Mouse (Mus musculus): ENCODE data around the gene Mnt.

The Mnt gene

DNA sequence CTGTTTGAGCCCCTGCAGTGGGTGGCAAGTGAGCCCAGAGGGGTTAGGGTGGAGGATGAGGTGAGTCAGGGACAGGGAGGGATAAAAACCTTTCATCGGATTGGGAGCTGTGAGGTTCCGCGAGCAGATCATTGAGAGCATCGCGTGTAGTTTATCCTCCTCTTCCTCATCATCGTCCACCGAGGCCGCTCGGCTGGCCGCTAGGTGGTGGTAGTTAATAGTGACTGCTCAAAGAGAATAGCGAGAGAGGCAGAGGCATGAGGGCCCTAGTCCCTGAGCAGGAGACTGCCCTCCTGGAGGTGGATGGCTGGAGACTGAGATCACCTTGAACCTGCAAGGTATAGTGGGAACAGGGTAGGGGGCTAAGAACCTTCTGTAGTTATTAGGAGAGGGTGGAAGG lies 32.8 kb downstream of the Mnt start:
- no peak for TF ChIP-seq GATA4 (IDR thresholded peaks at IDR 0.05; ENCODE audit: insufficient replicate concordance, low read length)

DNA sequence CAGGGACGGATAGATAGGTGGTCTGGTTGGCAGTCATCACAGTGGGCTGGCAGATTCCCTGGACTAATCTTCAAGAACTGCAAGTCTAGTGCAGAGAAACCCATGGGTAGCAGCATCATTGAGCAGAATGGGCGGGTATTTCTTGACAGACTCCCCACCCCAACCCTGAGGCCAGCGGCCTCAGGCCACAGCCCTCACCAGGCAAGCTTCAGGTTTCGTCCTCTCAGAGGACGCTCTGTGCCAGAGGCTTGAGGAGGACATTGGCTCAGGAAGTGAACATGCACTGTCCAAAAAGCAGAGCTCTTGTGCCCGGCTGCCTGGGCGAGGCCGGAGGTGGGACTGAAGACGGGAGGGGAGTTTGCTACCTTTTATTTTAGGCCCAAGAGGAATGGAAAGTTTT lies 33.7 kb downstream of the Mnt start:
- TF ChIP-seq GATA4 (IDR thresholded peaks at IDR 0.05; ENCODE audit: insufficient replicate concordance, low read length): no peak

DNA sequence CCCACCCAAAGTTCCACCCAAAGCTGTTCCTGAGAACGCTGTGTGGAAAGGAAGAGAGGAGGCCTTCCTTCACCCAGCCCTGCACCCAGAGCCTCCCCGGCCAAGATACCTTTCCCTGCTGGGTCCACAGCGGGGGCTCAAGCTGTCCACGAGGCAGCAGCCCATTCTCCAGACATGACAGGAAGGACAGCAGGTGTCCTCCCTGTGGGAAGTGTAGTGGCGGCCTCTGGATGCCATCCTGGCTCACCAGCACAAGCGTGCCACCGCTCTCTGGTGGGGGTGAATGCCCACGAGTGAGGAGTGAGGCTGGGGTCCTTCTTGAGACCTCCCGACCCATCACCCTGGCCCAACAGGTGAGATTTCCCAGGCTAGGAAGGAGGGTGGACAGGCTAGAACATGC lies 34.5 kb downstream of the Mnt start:
- no peak for TF ChIP-seq GATA4 (IDR thresholded peaks at IDR 0.05; ENCODE audit: insufficient replicate concordance, low read length)

DNA sequence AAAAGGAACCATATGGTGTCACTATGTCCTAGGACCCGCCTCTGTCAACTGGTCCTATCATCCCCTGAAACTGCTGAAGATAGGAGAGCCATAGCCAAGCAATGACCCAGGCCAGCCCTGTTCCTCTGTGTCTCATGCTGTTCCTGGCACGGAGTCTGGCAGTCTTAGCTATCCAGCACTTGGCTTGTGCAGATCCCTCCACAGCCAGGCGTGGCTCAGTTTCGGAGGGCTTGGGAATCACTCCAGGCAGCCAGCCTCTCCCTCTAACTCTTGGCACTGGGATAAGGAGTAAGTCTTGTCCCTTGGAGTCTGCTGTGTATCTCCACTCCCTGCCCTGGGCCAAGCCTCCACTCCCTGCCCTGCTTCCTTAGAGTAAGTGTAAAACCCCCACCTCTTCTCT lies 35.9 kb downstream of the Mnt start:
- TF ChIP-seq GATA4 (IDR thresholded peaks at IDR 0.05; ENCODE audit: insufficient replicate concordance, low read length): no peak

DNA sequence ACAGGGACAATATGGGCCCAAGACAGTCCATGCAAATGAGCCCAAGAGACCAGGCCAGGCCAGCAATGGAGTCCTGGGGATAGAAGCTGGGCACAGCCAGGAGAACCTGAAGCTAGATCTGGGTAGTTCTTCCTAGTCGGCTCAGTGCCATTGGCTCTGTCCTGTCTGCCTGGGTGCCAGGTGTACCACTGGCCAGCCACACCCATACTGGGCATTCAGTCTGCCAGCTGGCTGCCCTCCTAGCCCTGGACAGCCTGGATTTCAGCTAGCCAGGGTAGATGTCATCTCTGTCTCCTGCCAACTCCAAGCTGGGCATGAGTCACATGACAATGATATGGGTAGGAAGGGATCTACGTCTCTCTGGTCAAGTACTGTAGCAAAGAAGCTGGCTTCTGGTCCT lies 36.5 kb downstream of the Mnt start:
- no peak for TF ChIP-seq GATA4 (IDR thresholded peaks at IDR 0.05; ENCODE audit: insufficient replicate concordance, low read length)

DNA sequence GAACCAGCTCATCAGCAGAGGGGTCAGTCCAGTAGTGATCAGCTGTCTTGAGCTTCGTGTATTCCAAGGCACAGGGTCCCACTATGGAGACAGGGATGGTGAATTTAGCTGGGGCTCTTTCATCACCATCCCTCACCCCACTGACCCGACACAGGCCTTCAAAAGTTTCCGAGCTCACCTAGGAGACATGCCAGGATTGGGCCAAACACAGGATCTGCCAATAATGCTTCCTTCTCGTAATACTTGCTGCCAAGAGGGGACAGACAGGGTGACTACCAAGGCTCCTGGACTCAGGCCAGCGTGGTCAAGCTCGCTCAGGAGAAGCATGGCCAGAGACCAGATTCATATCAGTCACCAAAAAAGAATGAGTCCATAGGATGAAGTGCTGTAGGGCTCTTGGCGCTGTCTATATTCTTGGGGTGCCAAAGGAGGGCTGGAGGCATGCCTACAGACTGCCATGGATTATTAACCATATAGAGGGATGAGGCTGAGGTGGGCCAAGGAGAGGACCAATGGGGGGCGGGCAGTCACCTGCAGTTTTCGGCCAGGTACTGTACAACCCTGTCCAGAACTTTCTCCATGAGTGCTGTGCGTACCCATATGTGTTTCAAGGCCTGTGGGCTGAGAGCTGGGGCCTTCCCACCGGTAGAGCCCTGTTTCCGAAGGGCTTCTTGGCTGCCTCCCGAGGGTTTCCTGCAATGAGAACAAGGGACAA lies 37.5 kb downstream of the Mnt start:
- no peak for TF ChIP-seq GATA4 (IDR thresholded peaks at IDR 0.05; ENCODE audit: insufficient replicate concordance, low read length)

DNA sequence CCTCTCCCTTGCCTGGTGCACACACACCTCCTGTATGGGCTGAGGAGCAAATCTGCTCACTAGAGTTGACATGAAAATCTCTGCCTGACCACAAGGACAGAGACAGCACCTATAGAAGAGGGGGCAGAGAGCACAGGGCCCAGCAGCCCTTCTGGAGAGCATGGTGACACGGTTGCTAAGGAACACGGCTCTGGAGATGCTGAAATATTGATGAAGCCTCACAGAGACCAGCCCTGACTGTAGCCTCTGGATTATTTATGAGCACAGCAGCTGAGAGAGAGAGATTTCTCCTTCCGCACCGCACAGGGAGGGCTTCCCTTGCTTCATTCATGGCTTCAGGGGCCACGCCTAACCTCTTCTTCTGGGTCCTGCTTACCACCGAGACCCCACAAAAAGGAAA lies 38.9 kb downstream of the Mnt start:
- no peak for TF ChIP-seq GATA4 (IDR thresholded peaks at IDR 0.05; ENCODE audit: insufficient replicate concordance, low read length)

DNA sequence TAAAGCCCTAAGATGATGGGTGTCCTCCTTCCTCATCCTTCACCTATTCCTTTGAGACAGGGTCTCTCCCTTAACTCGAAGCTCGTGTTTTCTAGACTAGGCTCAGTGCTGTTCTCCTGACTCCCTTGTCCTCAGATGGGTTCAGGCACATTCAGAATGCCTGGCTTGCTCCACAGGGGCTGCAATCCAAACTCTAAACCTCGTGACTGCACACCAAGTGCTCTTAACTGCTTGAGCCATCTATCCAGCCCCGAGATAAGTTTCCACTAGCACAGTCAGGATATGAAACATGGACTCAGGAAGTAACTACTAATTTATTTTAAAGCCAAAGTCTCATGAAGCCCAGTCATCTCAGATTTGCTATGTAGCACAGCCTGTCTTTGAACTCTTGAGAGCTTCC lies 39.8 kb downstream of the Mnt start:
- TF ChIP-seq GATA4 (IDR thresholded peaks at IDR 0.05; ENCODE audit: insufficient replicate concordance, low read length): no peak

DNA sequence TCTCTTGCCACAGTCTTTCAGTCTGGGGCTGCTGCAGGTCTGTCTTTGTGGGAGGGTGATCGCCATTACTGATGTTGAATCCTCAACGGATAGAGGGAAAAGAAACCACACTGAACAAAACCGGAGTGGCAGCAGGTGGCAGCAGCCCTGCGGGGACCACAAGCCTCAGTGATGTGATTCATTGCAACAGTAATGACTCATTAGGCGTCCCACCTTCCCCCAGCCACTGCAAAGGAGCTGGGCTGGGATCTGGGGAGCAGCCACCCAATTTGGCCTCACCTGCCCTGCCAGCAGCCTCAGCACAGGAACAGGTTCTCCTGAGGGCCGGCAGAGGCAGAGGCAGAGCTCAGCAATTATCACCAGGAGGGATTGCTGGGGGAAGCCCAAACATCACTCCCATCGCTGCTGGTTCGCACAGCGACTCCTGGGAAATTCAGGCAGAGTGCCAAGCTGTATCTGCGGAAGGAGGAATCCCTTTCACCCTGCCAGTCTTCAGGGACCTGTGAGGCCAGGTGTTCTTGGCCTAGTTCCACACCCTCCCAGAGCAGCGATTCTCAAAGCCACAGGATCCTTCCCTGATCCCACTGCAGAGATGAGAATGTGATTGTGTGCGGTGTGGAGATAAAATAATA lies 40.4 kb downstream of the Mnt start:
- TF ChIP-seq GATA4 (IDR thresholded peaks at IDR 0.05; ENCODE audit: insufficient replicate concordance, low read length): no peak

DNA sequence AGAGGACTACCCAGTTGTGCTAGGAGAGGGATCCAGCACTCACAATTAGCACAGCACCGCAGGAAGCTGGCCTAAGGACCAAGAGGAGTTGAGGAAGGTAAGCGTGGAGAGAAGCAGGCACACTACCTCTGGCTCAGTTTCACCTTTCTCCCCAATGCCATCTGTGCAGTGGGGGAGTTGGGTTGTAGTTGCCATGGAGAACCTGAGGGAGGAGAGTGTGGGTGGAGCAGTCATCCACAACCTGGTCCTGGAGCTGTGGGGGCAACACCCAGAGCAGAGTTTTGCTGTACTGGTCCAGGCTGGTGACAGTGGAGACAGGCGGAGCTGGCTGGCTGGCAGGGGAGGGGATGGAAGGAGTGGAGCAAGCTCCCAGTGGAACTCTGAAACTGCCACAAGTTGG lies 43.9 kb downstream of the Mnt start:
- TF ChIP-seq GATA4 (IDR thresholded peaks at IDR 0.05; ENCODE audit: insufficient replicate concordance, low read length): no peak

DNA sequence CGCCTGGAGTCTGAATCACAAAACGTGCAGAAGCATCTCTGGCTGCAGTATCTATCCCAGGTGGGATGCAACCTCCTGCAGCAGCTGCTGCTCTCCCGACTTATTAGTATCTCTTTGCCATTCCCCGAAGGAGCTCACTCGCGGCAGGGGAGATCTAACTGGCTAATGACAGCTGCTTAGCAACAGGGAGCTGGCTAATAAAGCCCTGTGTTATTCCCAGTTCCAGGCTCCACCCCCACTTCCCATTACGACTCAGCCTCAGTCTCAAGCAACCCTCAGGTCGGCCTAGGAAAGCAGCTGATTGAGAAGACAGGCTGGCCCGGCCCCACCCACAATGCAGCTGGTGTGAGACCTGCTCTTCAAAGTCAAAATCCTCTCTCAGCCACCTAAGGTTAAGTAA lies 46.1 kb downstream of the Mnt start:
- no peak for TF ChIP-seq GATA4 (IDR thresholded peaks at IDR 0.05; ENCODE audit: insufficient replicate concordance, low read length)

DNA sequence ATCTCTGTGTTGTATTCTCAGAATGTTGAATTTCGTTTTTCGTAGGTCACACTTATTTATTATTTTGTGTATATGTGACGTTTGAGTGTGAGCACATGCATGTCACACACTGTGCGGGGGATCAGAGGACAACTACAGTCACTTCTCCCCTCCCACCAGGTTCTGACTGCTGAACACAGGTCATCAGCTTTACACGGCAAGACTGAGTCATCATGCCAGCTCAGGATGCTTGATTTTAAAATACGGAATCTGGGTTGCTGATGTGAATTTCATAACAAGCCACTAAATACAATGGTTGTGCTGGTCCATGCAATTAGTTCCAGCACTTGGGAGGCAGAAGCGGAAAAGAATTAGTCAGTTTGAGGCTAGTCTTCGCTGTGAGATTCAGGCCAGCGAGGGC lies 50.3 kb downstream of the Mnt start:
- TF ChIP-seq GATA4 (IDR thresholded peaks at IDR 0.05; ENCODE audit: insufficient replicate concordance, low read length): no peak

DNA sequence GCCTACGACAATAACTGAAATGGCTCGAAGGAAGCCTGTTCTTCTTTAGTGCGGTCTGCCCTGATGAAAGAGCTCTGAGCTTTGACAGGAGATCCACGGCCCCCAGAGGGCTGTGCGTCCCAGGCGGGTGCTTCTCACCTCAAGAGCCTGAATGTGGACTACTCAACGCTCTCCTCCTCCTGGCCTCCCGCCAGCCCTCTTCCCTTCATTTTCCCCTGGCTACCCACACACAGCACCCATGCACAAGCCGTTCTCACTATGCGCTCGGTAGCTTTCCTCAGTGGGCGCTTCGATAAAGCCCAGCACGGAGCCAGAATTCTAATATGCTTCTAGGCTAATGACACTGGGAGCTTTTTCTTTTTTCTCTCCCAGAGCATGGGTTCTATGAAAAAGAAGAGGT lies 51.3 kb downstream of the Mnt start:
- TF ChIP-seq GATA4 (IDR thresholded peaks at IDR 0.05; ENCODE audit: insufficient replicate concordance, low read length): no peak

DNA sequence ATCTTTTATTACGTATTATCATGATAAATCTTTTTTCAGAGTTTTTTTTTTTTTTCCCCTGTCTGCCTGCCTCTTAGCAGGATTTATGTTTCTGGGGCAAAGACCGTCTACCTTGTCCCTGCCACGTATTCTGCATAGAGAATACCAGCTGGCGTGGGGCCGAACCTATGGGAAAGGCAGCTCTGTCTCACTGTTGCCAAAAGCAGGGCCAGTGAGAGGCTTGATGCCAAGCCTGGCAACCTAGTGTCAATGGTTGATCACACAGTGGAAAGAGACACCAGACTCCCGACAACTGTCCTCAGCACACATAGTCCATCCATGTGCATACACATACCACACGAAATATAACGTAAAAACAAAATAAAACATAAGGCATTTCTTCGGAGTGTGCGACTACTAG lies 52.4 kb downstream of the Mnt start:
- no peak for TF ChIP-seq GATA4 (IDR thresholded peaks at IDR 0.05; ENCODE audit: insufficient replicate concordance, low read length)

DNA sequence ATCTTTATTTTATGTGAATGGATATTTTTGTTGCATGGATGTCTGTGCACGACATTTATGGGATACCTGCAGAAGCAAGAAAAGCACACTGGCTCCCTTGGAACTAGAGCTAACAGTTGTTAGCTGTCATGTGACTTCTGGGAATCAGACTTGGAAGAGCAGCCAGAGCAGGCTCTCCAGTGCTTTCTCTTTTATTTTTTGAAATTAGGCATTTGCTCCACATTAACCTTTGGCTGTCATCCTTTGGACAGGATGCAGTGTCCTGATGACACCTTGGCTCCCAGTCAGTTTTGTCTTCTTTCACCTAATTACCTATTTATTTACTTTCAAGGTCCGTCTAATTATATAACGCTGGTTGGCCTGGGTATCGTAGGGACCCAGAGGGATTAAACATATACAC lies 63.9 kb downstream of the Mnt start:
- TF ChIP-seq GATA4 (IDR thresholded peaks at IDR 0.05; ENCODE audit: insufficient replicate concordance, low read length): no peak
